Mouse (Mus musculus) right cerebral cortex, postnatal 10 days (tissue): Measurements from ENCODE around the gene Cd300ld.
"Not testable (repeated sequence)": the region's sequence is repeated elsewhere in the genome, so short reads cannot be mapped to it uniquely, and the experiment has no call there.

Experiments used
- DNase-seq, 2 experiments: peaks; one replicate each; pipeline ENCODE4 v3.0.0; 2021; ENCODE audit warnings: low spot score in 2 of 2

The Cd300ld gene

GRCm38 (mm10) chr11:114989793-114990192 lies at the start of gene Cd300ld:
Gene Cd300ld (minus strand): TSS chr11:114989922.
- no peak for DNase-seq

GRCm38 (mm10) chr11:115037669-115038068 lies 47.9 kb upstream of the Cd300ld start, which contains the start of gene Cd300ld5:
Gene Cd300ld5 (minus strand): TSS chr11:115037769.
- not testable (repeated sequence) for DNase-seq

- DNase-seq, result not testable (repeated sequence)
These were observed 37.2 kb upstream of the Cd300ld start, which contains the start of gene Cd300ld4 for GRCm38 (mm10) chr11:115026912-115027311. Gene Cd300ld4 (minus strand): TSS chr11:115027012.

- not testable (repeated sequence) for DNase-seq
These were observed 26.4 kb upstream of the Cd300ld start, which contains the start of gene Cd300ld2 for GRCm38 (mm10) chr11:115016093-115016492. Gene Cd300ld2 (minus strand): TSS chr11:115016193.

- peak in 1 of 2 experiments; percentile 23 for DNase-seq
These were observed 14.3 kb upstream of the Cd300ld start for GRCm38 (mm10) chr11:115004070-115004469.

- no peak for DNase-seq
These were observed 11.8 kb upstream of the Cd300ld start, which contains the start of gene Cd300c2 for GRCm38 (mm10) chr11:115001474-115002040. Gene Cd300c2 (minus strand): TSS chr11:115001880.

GRCm38 (mm10) chr11:114981866-114982265 lies 7.9 kb downstream of the Cd300ld start:
- DNase-seq, result no peak

- no peak for DNase-seq
These were observed 17.0 kb downstream of the Cd300ld start for GRCm38 (mm10) chr11:114972726-114973125.

GRCm38 (mm10) chr11:114968752-114969207 lies 20.9 kb downstream of the Cd300ld start, which contains the start of gene Cd300c:
Gene Cd300c (minus strand): TSS chr11:114969157.
- peak; percentile 23 to 33 for DNase-seq

- DNase-seq, result no peak
These were observed 24.4 kb downstream of the Cd300ld start for GRCm38 (mm10) chr11:114965182-114965828.

- no peak for DNase-seq
These were observed 29.4 kb downstream of the Cd300ld start for GRCm38 (mm10) chr11:114960369-114960768.

GRCm38 (mm10) chr11:114934144-114934543 lies 55.6 kb downstream of the Cd300ld start, which contains the start of gene Cd300lb:
Gene Cd300lb (minus strand): TSS chr11:114934386.
- no peak for DNase-seq

GRCm38 (mm10) chr11:114933591-114933990 lies 56.1 kb downstream of the Cd300ld start:
- DNase-seq, result no peak
